In genomic region chrX:166626174-166626573, GRCm38 (mm10) we compare ENCODE assay signal across 19 mouse cellular contexts. TPM values are rescaled to one million over a fixed set of nuclear protein-coding genes. Genes with fewer than 3 reads are reported as not detected.
DNase-seq lines count a peak whose midpoint lies in the region; ATAC-seq and TF ChIP-seq lines count a peak whose summit lies in the region.
"Had no signal": no experiment of that assay in that cellular context is flagged by ENCODE, and none has a peak within 500 bp of the region (broad histone marks: within the 10 kb centered on the region; RNA-seq: fewer than 3 reads in every experiment).

No protein-coding gene starts in this region.

- no peak for TF ChIP-seq RAD21 in CH12.LX (IDR thresholded peaks at IDR 0.05; ENCODE audit: low read depth, low read length)

- H3K9ac ChIP-seq in limb, embryonic 12.5 days (replicated peaks): no peak overlapping the region
- H3K9ac ChIP-seq in CH12.LX (ENCODE audit: insufficient read depth, low read depth): no peak overlapping the region
- H3K9ac ChIP-seq: heart, embryonic 15.5 days; hindbrain, embryonic 13.5 days had no signal

- peaks cover 6% of the 10 kb centered on the region; the same call in 1 of the 2 replicates for H3K4me1 ChIP-seq in limb, embryonic 12.5 days (replicated peaks)
- H3K4me1 ChIP-seq in limb, embryonic 10.5 days: peaks cover 5% of the 10 kb centered on the region
- H3K4me1 ChIP-seq in CH12.LX (ENCODE audit: control insufficient read depth in 1 of 2, insufficient read depth in 2 of 2): peaks cover 12 to 31% of the 10 kb centered on the region in 2 experiments
- H3K4me1 ChIP-seq in embryonic fibroblast, embryonic 13.5 days (ENCODE audit: control insufficient read depth, insufficient read depth, low read length): no peaks in the 10 kb centered on the region; the same call in 1 of the 2 replicates
- H3K4me1 ChIP-seq in cerebellum, adult 2 months (ENCODE audit: control insufficient read depth, insufficient read depth, low read length): no peaks in the 10 kb centered on the region
- H3K4me1 ChIP-seq: hindbrain, embryonic 13.5 days had no signal

- 64% methylated on average over 4 of the region's 4 CpGs for WGBS in limb, embryonic 12.5 days
- 92% methylated on average over 4 of the region's 4 CpGs for WGBS in limb, embryonic 10.5 days
- 36% methylated on average over 4 of the region's 4 CpGs for WGBS in cerebellum, adult 2 months

- H3K27ac ChIP-seq in limb, embryonic 12.5 days: peak overlapping the region; percentile 84
- H3K27ac ChIP-seq in limb, embryonic 10.5 days: no peak overlapping the region
- peak overlapping the region; percentile 99 for H3K27ac ChIP-seq in CH12.LX (ENCODE audit: insufficient read depth, low read depth)
- H3K27ac ChIP-seq in embryonic fibroblast, embryonic 13.5 days (ENCODE audit: insufficient read depth, low read length): peak overlapping the region; percentile 86; the same call in 1 of the 2 replicates
- no peak overlapping the region for H3K27ac ChIP-seq in cerebellum, adult 2 months (ENCODE audit: insufficient read depth, low read length)
- H3K27ac ChIP-seq: heart, embryonic 15.5 days; hindbrain, embryonic 13.5 days; hindbrain, postnatal 0 days had no signal

- 0 out of 2 replicates have a peak, but pooled peaks have one; percentile 28 for ATAC-seq in limb, embryonic 12.5 days (ENCODE audit: insufficient number of reproducible peaks, insufficient read depth, low FRiP score, low TSS enrichment, low read depth)
- ATAC-seq: forebrain, embryonic 16.5 days; hindbrain, postnatal 0 days had no signal

- peaks cover 26% of the 10 kb centered on the region for H3K27me3 ChIP-seq in limb, embryonic 12.5 days
- H3K27me3 ChIP-seq in limb, embryonic 10.5 days (ENCODE audit: low read depth, poor library complexity, severe bottlenecking): peaks cover 81% of the 10 kb centered on the region
- H3K27me3 ChIP-seq in CH12.LX (replicated peaks): no peaks in the 10 kb centered on the region
- H3K27me3 ChIP-seq in cerebellum, adult 2 months (ENCODE audit: control insufficient read depth, insufficient read depth, low read length): no peaks in the 10 kb centered on the region
- H3K27me3 ChIP-seq: heart, embryonic 15.5 days had no signal

- H3K4me2 ChIP-seq in limb, embryonic 12.5 days: no peak overlapping the region
- H3K4me2 ChIP-seq in CH12.LX (ENCODE audit: insufficient read depth, low read depth, poor library complexity, severe bottlenecking): peak overlapping the region; percentile 44; the same call in 1 of the 2 replicates
- H3K4me2 ChIP-seq: heart, embryonic 11.5 days; heart, embryonic 15.5 days; hindbrain, embryonic 13.5 days had no signal

- no peaks in the 10 kb centered on the region for H3K79me2 ChIP-seq in CH12.LX (replicated peaks; ENCODE audit: control insufficient read depth, extremely low read depth, insufficient read depth, poor library complexity, severe bottlenecking)

- no peak for TF ChIP-seq CTCF in CH12.LX (conservative IDR thresholded peaks at IDR 0.05 in 1 of 2, IDR thresholded peaks at IDR 0.05 in 1 of 2; ENCODE audit: low read depth in 2 of 2, low read length in 2 of 2)
- no peak for TF ChIP-seq CTCF in embryonic fibroblast, embryonic 13.5 days (IDR thresholded peaks at IDR 0.05; ENCODE audit: borderline replicate concordance, insufficient read depth, low read length)
- TF ChIP-seq CTCF in cerebellum, adult 2 months (IDR thresholded peaks at IDR 0.05; ENCODE audit: borderline replicate concordance, insufficient read depth, low read depth, low read length): no peak

- in situ Hi-C loops in CH12.LX (cut with MboI; ENCODE audit: low pct_ligation_motif_present, low pct_unique_long_range_greater_than_20kb, low sequenced_read_pairs): loop anchor here (25.0 kb wide), 1 partner anchor 314 kb away; no protein-coding TSS in a partner anchor

- TF ChIP-seq POLR2A in CH12.LX (IDR thresholded peaks at IDR 0.05; ENCODE audit: low read depth, low read length): no peak
- TF ChIP-seq POLR2A in embryonic fibroblast, embryonic 13.5 days (IDR thresholded peaks at IDR 0.05; ENCODE audit: low read depth, low read length): no peak
- no peak for TF ChIP-seq POLR2A in cerebellum, adult 2 months (IDR thresholded peaks at IDR 0.05; ENCODE audit: borderline replicate concordance, insufficient read depth, low read length)

- no peak overlapping the region for H3K4me3 ChIP-seq in limb, embryonic 12.5 days (replicated peaks)
- H3K4me3 ChIP-seq in limb, embryonic 10.5 days: no peak overlapping the region
- no peak overlapping the region for H3K4me3 ChIP-seq in CH12.LX (replicated peaks in 1 of 3; ENCODE audit: low read depth in 2 of 3, low read length in 2 of 3, poor library complexity in 1 of 3)
- no peak overlapping the region for H3K4me3 ChIP-seq in embryonic fibroblast, embryonic 13.5 days (ENCODE audit: insufficient read depth, low read length)
- H3K4me3 ChIP-seq in cerebellum, adult 2 months (replicated peaks; ENCODE audit: insufficient read depth, low read depth, low read length): no peak overlapping the region
- H3K4me3 ChIP-seq: heart, embryonic 15.5 days; hindbrain, embryonic 13.5 days had no signal

- no peaks in the 10 kb centered on the region for H3K36me3 ChIP-seq in limb, embryonic 12.5 days
- no peaks in the 10 kb centered on the region for H3K36me3 ChIP-seq in limb, embryonic 10.5 days
- H3K36me3 ChIP-seq in CH12.LX (replicated peaks in 1 of 2; ENCODE audit: control insufficient read depth in 1 of 2, insufficient read depth in 1 of 2, low read length in 1 of 2): no peaks in the 10 kb centered on the region
- H3K36me3 ChIP-seq: heart, embryonic 15.5 days; hindbrain, embryonic 13.5 days had no signal

- DNase-seq in limb, embryonic 10.5 days (ENCODE audit: low spot score): no peak
- no peak for DNase-seq in CH12.LX (ENCODE audit: extremely low read depth)
- peak; percentile 24 for DNase-seq in adipocyte (ENCODE audit: low spot score)
- DNase-seq in cerebellum, adult 2 months: no peak
- DNase-seq in heart, adult 9 months (ENCODE audit: low spot score in 2 of 2): no peak
- no peak for DNase-seq in embryo, embryonic 9.5 days (ENCODE audit: extremely low spot score)
- DNase-seq: adrenal gland, postnatal 10 days; cerebellum, adult 11 months; cerebellum, adult 9-10 months; cerebellum, postnatal 25 days had no signal

- dilution Hi-C loops in CH12.LX (cut with MboI; ENCODE audit: extremely low pct_ligation_motif_present, extremely low pct_unique_long_range_greater_than_20kb, low sequenced_read_pairs): no loop called here

- TF ChIP-seq EP300 in CH12.LX (IDR thresholded peaks at IDR 0.05; ENCODE audit: low read length): no peak

- no peaks in the 10 kb centered on the region for H3K9me3 ChIP-seq in limb, embryonic 12.5 days
- H3K9me3 ChIP-seq in limb, embryonic 10.5 days (replicated peaks): no peaks in the 10 kb centered on the region
- no peaks in the 10 kb centered on the region for H3K9me3 ChIP-seq in CH12.LX (replicated peaks; ENCODE audit: low read length)
- H3K9me3 ChIP-seq: heart, embryonic 15.5 days; hindbrain, embryonic 13.5 days had no signal

TF ChIP-seq in CH12.LX, 34 proteins besides CTCF, POLR2A, EP300 and RAD21:
- TF ChIP-seq CHD1 (IDR thresholded peaks at IDR 0.05; ENCODE audit: low read depth, low read length) (no peak), ELF1 (IDR thresholded peaks at IDR 0.05; ENCODE audit: low read depth, low read length) (no peak), PAX5 (IDR thresholded peaks at IDR 0.05; ENCODE audit: low read length) (no peak), MXI1 (IDR thresholded peaks at IDR 0.05; ENCODE audit: low read depth, low read length) (no peak), NRF1 (IDR thresholded peaks at IDR 0.05; ENCODE audit: low read depth, low read length) (no peak), TBP (conservative IDR thresholded peaks at IDR 0.05; ENCODE audit: low read depth, low read length) (no peak), ETS1 (conservative IDR thresholded peaks at IDR 0.05; ENCODE audit: low read depth, low read length) (no peak), MAZ (IDR thresholded peaks at IDR 0.05; ENCODE audit: low read depth, low read length) (no peak), MAFK (IDR thresholded peaks at IDR 0.05; ENCODE audit: insufficient replicate concordance, low read length) (no peak), ZC3H11A (IDR thresholded peaks at IDR 0.05; ENCODE audit: low read depth, low read length) (no peak), GABPA (IDR thresholded peaks at IDR 0.05; ENCODE audit: insufficient replicate concordance, low read depth, low read length) (no peak), ZNF384 (IDR thresholded peaks at IDR 0.05; ENCODE audit: low read depth, low read length) (no peak), JUN (IDR thresholded peaks at IDR 0.05; ENCODE audit: insufficient read depth, low read depth, low read length) (no peak), SIN3A (IDR thresholded peaks at IDR 0.05; ENCODE audit: low read length) (no peak), USF1 (IDR thresholded peaks at IDR 0.05; ENCODE audit: low read depth, low read length) (no peak)

RNA-seq across cellular contexts. Expression of gene Egfl6, which starts 40.7 kb away (rescaled TPM):
- polyA plus RNA-seq in limb, embryonic 12.5 days (2016; fragmentation: Nextera tagmentation; extraction: Ambion mirVana): 29.1 and 33.3 TPM in 2 replicates
- 1.5 and 3.2 TPM in 2 replicates for polyA plus RNA-seq in limb, embryonic 10.5 days (2016; fragmentation: Nextera tagmentation; extraction: Ambion mirVana)
- 0.04 TPM in 2 replicates for total RNA-seq in CH12.LX (2012; rRNA removed)
- total RNA-seq in CH12.LX (2014; rRNA removed): not detected in 2 replicates
- not detected in 2 replicates for polyA plus RNA-seq in CH12.LX (2012; ENCODE audit: insufficient read length, low read depth)
- 6.0 and 58.7 TPM in 2 replicates for polyA plus RNA-seq in embryonic fibroblast, embryonic 13.5 days (2011; ENCODE audit: insufficient read length, low read depth, missing spikeins)
- polyA plus RNA-seq in cerebellum, adult 2 months (2012; rRNA removed): 1.2 and 2.0 TPM in 2 replicates
- total RNA-seq: hematopoietic stem cell, adult 5-6 weeks had no signal
- polyA plus RNA-seq: C2C12 had no signal

Comparison
In these comparisons a context has a peak if more than half of its experiments do, and no peak if none do; other contexts are left out.
1. H3K27ac ChIP-seq: peak in limb, embryonic 12.5 days (single experiment), CH12.LX (single experiment) and embryonic fibroblast, embryonic 13.5 days (single experiment); none in limb, embryonic 10.5 days (single experiment) and cerebellum, adult 2 months (single experiment).